Mouse (Mus musculus) hindbrain, embryonic 11.5 days (tissue): Measurements from ENCODE around the gene Nacc2. TPM values are rescaled to one million over a fixed set of nuclear protein-coding genes. Genes with fewer than 3 reads are reported as not detected.

Source experiments
- ATAC-seq: fragments of 200-750 bp; cut with Nextera tagmentation; 2 replicates; pipeline ENCODE4 v1.8.0; 2017; ENCODE audit warnings: mild to moderate bottlenecking, moderate TSS enrichment, moderate library complexity; ENCODE audit not compliant: low FRiP score
- DNase-seq: peaks from one replicate; pipeline ENCODE4 v3.0.0-alpha.2; 2015; ENCODE audit warnings: low spot score
- H3K27ac ChIP-seq: fragments of 300-500 bp; sonication (generic); 2 replicates; pipeline ENCODE4 v1.5.1; 2014; ENCODE audit warnings: mild to moderate bottlenecking, low read depth, low read length
- H3K27me3 ChIP-seq: fragments of 300-500 bp; sonication (generic); 2 replicates; pipeline ENCODE4 v1.6.1; 2014; ENCODE audit warnings: mild to moderate bottlenecking, low read length, moderate library complexity, mixed read lengths; ENCODE audit not compliant: control insufficient read depth, insufficient read depth
- H3K36me3 ChIP-seq: fragments of 300-500 bp; sonication (generic); 2 replicates; pipeline ENCODE4 v1.6.1; 2014; ENCODE audit warnings: mild to moderate bottlenecking, low read length, moderate library complexity, mixed read lengths; ENCODE audit not compliant: control insufficient read depth, insufficient read depth
- H3K4me1 ChIP-seq: fragments of 300-500 bp; sonication (generic); replicated peaks from 2 replicates; pipeline ENCODE4 v1.6.1; 2014; ENCODE audit warnings: low read length, mixed read lengths; ENCODE audit not compliant: control insufficient read depth, insufficient read depth
- H3K4me2 ChIP-seq: fragments of 300-500 bp; sonication (generic); replicated peaks from 2 replicates; pipeline ENCODE4 v1.6.1; 2014; ENCODE audit warnings: mild to moderate bottlenecking, low read depth, low read length
- H3K4me3 ChIP-seq: fragments of 300-500 bp; sonication (generic); 2 replicates; pipeline ENCODE4 v1.5.1; 2014; ENCODE audit warnings: low read depth, low read length
- H3K9ac ChIP-seq: fragments of 300-500 bp; sonication (generic); 2 replicates; pipeline ENCODE4 v1.6.1; 2014; ENCODE audit warnings: low read depth, low read length
- H3K9me3 ChIP-seq: fragments of 300-500 bp; sonication (generic); 2 replicates; pipeline ENCODE4 v1.6.1; 2016; ENCODE audit warnings: low read length; ENCODE audit not compliant: control insufficient read depth
- WGBS: fragments of 180-500 bp; shearing (Covaris S2); extraction: QIAGEN DNeasy Blood & Tissue Kit; methylation state at CpG from one replicate; pipeline ENCODE4 v1.1.7; 2014; 5-methylcytosine and 5-hydroxymethylcytosine counted together
- polyA plus RNA-seq: library from polyadenylated mRNA; unstranded; fragments of >200 nt; fragmentation: Nextera tagmentation; extraction: Ambion mirVana; gene quantifications from 2 replicates; pipeline ENCODE4 v1.2.1, GENCODE M21; 2014

Gene Nacc2
- polyA plus RNA-seq, 1 experiment from 2014 or later, result 5.7 TPM

GRCm38 (mm10) chr2:26118584-26119309 lies 4.3 kb downstream of the Nacc2 start:
- 62% methylated on average over 4 of the region's 4 CpGs for WGBS
- no peaks in the 10 kb centered on the region for H3K9me3 ChIP-seq
- H3K36me3 ChIP-seq, result no peaks in the 10 kb centered on the region
- H3K4me1 ChIP-seq, result peaks cover 7% of the 10 kb centered on the region
- H3K27ac ChIP-seq, result no peak overlapping the region
- ATAC-seq, result no peak
- no peak overlapping the region for H3K9ac ChIP-seq
- peaks cover 37% of the 10 kb centered on the region for H3K27me3 ChIP-seq
- no peak for DNase-seq
- H3K4me3 ChIP-seq, result no peak overlapping the region
- H3K4me2 ChIP-seq, result no peak overlapping the region

- ATAC-seq, result no peak
- no peaks in the 10 kb centered on the region for H3K9me3 ChIP-seq
- H3K27ac ChIP-seq, result no peak overlapping the region
- peaks cover 27% of the 10 kb centered on the region for H3K27me3 ChIP-seq
- no peak overlapping the region for H3K4me2 ChIP-seq
- no peak for DNase-seq
- peaks cover 4% of the 10 kb centered on the region; the same call in 1 of the 2 replicates for H3K4me1 ChIP-seq
- no peak overlapping the region for H3K4me3 ChIP-seq
- H3K36me3 ChIP-seq, result no peaks in the 10 kb centered on the region
- WGBS, result 54% methylated on average over 1 of the region's 1 CpGs
- no peak overlapping the region for H3K9ac ChIP-seq
Observed at GRCm38 (mm10) chr2:26117580-26117979, 5.4 kb downstream of the Nacc2 start.

GRCm38 (mm10) chr2:26116550-26116949 lies 6.5 kb downstream of the Nacc2 start:
- peaks cover 16% of the 10 kb centered on the region for H3K27me3 ChIP-seq
- no peak overlapping the region for H3K4me2 ChIP-seq
- no peaks in the 10 kb centered on the region for H3K36me3 ChIP-seq
- H3K4me1 ChIP-seq, result no peaks in the 10 kb centered on the region; the same call in 1 of the 2 replicates
- no peak overlapping the region for H3K9ac ChIP-seq
- 74% methylated on average over 3 of the region's 3 CpGs for WGBS
- no peak overlapping the region for H3K4me3 ChIP-seq
- no peaks in the 10 kb centered on the region for H3K9me3 ChIP-seq
- ATAC-seq (no peak), DNase-seq (no peak)
- H3K27ac ChIP-seq, result no peak overlapping the region

GRCm38 (mm10) chr2:26115215-26115614 lies 7.8 kb downstream of the Nacc2 start:
- no peak overlapping the region for H3K27ac ChIP-seq

GRCm38 (mm10) chr2:26108237-26108636 lies 14.8 kb downstream of the Nacc2 start:
- DNase-seq (no peak), ATAC-seq (no peak)
- Histone ChIP-seq H3K9ac (no peak overlapping the region), H3K4me1 (no peaks in the 10 kb centered on the region), H3K4me3 (no peak overlapping the region), H3K9me3 (no peaks in the 10 kb centered on the region), H3K27ac (no peak overlapping the region), H3K4me2 (no peak overlapping the region), H3K27me3 (no peaks in the 10 kb centered on the region), H3K36me3 (no peaks in the 10 kb centered on the region)
- WGBS, result 87% methylated on average over 6 of the region's 6 CpGs

More at GRCm38 (mm10) chr2:26115215-26115614, 7.8 kb downstream of the Nacc2 start:
- ATAC-seq (no peak), DNase-seq (no peak)
- H3K9ac ChIP-seq, result no peak overlapping the region
- no peaks in the 10 kb centered on the region for H3K36me3 ChIP-seq
- H3K4me1 ChIP-seq, result no peaks in the 10 kb centered on the region; the same call in 1 of the 2 replicates
- no peaks in the 10 kb centered on the region for H3K9me3 ChIP-seq
- H3K4me2 ChIP-seq, result no peak overlapping the region
- peaks cover 6% of the 10 kb centered on the region; the same call in 1 of the 2 replicates for H3K27me3 ChIP-seq
- WGBS, result 85% methylated on average over 6 of the region's 6 CpGs
- H3K4me3 ChIP-seq, result no peak overlapping the region

- H3K9ac ChIP-seq, result no peak overlapping the region
- H3K4me2 ChIP-seq, result no peak overlapping the region
- ATAC-seq (no peak), DNase-seq (no peak)
- no peaks in the 10 kb centered on the region for H3K36me3 ChIP-seq
- no peaks in the 10 kb centered on the region for H3K9me3 ChIP-seq
- no peaks in the 10 kb centered on the region for H3K27me3 ChIP-seq
- 88% methylated on average over 8 of the region's 8 CpGs for WGBS
- H3K27ac ChIP-seq, result no peak overlapping the region
- no peaks in the 10 kb centered on the region for H3K4me1 ChIP-seq
- H3K4me3 ChIP-seq, result no peak overlapping the region
Observed at GRCm38 (mm10) chr2:26107011-26107410, 16.0 kb downstream of the Nacc2 start.

GRCm38 (mm10) chr2:26106233-26106632 lies 16.8 kb downstream of the Nacc2 start:
- DNase-seq (no peak), ATAC-seq (no peak)
- WGBS, result 90% methylated on average over 2 of the region's 2 CpGs
- no peak overlapping the region for H3K27ac ChIP-seq
- no peaks in the 10 kb centered on the region for H3K36me3 ChIP-seq
- no peaks in the 10 kb centered on the region for H3K27me3 ChIP-seq
- H3K4me3 ChIP-seq, result no peak overlapping the region
- H3K4me1 ChIP-seq, result no peaks in the 10 kb centered on the region
- no peak overlapping the region for H3K9ac ChIP-seq
- no peak overlapping the region for H3K4me2 ChIP-seq
- H3K9me3 ChIP-seq, result no peaks in the 10 kb centered on the region

- no peaks in the 10 kb centered on the region for H3K36me3 ChIP-seq
- no peak overlapping the region for H3K4me2 ChIP-seq
- no peak for DNase-seq
- no peaks in the 10 kb centered on the region for H3K9me3 ChIP-seq
- H3K4me1 ChIP-seq, result no peaks in the 10 kb centered on the region
- 73% methylated on average over 4 of the region's 4 CpGs for WGBS
- H3K27ac ChIP-seq, result no peak overlapping the region
- no peak overlapping the region for H3K9ac ChIP-seq
- no peak overlapping the region for H3K4me3 ChIP-seq
- no peak for ATAC-seq
- no peaks in the 10 kb centered on the region for H3K27me3 ChIP-seq
Observed at GRCm38 (mm10) chr2:26100296-26100695, 22.7 kb downstream of the Nacc2 start.

GRCm38 (mm10) chr2:26099851-26100250 lies 23.2 kb downstream of the Nacc2 start:
- no peak overlapping the region for H3K4me2 ChIP-seq
- no peaks in the 10 kb centered on the region for H3K36me3 ChIP-seq
- no peak overlapping the region for H3K27ac ChIP-seq
- 76% methylated on average over 1 of the region's 1 CpGs for WGBS
- no peak for DNase-seq
- no peak overlapping the region for H3K4me3 ChIP-seq
- H3K9me3 ChIP-seq, result no peaks in the 10 kb centered on the region
- no peaks in the 10 kb centered on the region for H3K27me3 ChIP-seq
- ATAC-seq, result no peak
- no peak overlapping the region for H3K9ac ChIP-seq
- H3K4me1 ChIP-seq, result no peaks in the 10 kb centered on the region
